Mouse (Mus musculus): ENCODE data around the gene Tns3.
A peak's percentile ranks its signal among the peaks of the same experiment; 100 is the strongest.

The Tns3 gene

DNA sequence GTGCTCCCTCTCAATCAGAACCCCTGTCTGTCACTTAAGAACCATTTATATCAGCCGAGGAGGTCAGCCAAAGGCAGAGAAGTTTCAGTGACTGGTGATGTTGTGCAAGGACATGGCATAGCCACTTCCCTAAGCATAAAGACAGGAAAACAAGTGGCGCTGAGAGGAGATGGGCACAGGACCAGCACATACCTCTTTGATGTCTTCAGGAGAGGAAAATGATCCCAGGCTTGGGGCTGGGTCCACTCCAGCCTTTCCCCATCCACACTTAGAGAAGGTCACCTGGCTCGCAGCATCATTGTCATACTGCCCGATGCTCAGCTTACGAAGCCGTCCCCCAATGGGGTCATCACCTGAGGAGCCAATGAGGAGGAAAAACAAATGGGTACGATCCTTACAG, 185.0 kb downstream of the Tns3 start:
- no peak for DNase-seq (ENCODE audit: low read depth, low spot score)

DNA sequence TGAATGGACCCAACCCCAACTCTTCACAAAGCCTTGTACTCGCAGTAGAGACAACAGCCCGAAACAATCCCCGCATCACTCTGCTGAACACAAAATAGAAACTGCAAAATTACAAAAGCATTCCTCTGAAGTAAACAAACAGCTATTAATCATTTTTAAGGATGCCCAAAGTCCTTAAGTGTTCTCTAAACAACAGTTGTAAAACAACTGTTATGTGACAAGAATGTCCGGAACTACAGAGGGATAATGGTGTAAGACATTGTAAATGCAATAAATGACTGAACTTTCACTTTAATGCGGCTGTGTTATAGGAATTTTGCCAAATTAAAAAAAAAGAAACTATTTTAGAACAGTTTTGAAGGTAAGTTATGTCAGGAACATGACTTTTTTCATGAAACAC, 190.7 kb downstream of the Tns3 start:
- no peak for DNase-seq (ENCODE audit: low read depth, low spot score)

GRCm38 (mm10) chr11:8472439-8472838, 191.9 kb downstream of the Tns3 start:
- no peak for DNase-seq (ENCODE audit: low read depth, low spot score)

DNA sequence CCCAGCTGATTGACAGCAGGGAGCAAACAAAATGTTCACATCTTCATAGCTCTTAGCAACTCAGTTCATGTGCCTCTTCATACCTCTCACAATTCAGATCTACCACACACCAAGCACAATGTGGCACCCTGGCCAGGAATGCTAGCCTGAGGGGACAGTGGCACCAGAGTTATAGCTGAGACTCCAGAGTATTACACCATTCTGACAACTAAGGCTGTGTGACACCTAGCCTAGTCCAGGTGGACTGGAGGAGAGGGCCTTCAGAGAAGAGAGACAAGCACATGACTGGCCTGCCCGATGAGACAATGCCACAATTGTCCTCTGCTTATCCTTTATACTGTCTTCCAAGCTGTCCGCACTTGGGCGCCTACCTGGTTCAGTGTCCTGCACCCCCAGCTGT, 192.8 kb downstream of the Tns3 start:
- DNase-seq (ENCODE audit: low read depth, low spot score): no peak

DNA sequence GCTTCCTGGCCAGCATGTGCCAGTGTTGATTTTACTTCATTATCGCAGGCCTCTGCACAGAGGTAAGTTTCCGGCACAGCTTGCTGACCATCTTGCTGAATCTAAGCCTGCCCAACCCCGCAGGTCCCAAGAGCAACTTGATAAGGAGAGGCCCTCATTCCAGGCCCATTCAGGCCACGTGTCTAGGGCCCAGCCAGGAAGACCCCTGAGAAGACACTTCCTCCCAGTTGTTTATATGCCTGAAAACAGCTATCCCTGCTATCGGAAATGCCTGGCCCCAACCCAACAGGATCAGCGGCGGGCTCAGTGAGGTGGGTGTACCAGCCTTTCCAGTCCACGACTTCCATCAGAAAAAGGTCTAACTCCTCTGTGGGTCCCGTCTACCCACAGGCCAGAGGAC, 194.8 kb downstream of the Tns3 start:
- no peak for DNase-seq (ENCODE audit: low read depth, low spot score)

DNA sequence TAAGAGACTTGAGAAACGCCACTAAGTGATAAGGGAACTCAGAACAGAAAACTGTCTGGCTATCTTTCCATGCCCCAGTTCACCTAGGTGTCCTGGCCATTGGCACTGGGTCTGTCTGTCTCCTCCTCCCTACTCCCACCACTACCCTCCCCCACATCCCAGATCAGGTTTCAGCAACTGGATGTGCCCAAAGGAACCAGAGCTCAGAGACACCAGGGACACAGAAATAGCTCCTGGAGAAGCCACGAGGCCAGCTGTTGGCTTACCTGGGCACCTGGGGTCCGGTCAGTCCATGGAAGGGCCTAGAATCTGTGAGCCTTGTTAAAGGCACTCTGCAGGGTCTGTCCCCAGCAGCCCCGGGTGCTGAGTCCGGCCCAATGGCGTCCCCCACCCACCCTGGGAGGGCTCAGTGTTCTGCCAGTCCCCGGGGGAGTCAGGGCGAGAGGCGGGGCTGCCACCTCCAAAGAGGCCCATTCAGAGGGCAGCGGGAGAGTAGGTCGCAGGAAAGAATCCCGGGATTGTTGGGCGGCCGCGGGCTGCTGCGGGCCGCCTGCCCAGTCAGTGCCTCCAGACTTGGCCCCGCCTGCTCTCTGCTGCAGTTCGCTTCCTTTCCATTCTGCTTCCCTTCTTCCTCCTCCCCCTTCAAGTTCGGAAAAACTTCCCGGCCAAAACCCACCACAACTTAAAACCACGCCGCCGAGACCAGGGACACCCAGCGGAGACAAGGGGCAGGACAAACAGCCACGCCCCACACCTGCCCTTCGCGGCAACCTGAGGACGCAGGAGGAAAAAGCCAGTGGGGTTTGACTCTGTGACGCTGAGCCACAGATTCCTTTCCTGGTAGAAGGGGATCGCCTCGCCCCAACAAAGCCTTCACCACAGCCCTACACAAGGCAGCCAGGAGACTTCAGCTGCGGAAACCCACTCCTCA, 195.9 kb downstream of the Tns3 start:
- DNase-seq (ENCODE audit: low read depth, low spot score): peak; percentile 83

DNA sequence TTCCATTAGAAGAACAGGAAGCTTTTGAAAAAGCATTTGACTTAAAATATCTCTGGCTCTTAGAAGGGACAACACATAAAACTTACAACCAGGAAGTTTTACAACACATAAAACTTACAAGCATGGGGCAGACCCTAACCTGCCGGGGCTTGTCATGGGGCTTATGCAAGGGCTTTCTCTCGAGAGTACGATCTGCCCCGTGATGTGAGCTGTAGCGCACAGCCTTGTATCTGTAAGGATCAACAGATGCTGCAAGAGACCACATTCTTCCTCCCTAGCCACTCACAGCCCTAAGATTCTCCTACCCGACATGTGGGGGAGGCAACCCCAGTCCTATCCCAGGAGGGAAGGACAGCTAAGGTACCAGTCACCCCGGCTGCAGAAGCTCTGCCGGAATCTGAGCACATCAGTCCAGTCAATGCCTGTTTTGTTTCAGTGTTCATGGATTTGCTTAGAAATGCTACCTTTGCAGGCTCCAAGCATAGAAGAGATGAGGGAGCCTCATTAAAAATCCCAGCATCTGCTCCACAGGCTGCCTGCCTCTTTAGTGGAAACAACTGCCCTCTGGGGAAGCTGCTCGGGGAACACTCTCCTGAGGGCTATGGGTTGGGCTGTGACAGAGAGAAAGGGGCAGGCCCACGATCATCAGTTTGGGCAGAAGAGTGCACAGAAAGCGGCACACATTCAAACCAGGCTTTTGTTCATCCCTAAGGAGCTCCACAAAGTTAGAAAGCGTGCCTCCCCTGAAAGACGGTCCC, 196.8 kb downstream of the Tns3 start:
- peak; percentile 51 for DNase-seq (ENCODE audit: low read depth, low spot score)

DNA sequence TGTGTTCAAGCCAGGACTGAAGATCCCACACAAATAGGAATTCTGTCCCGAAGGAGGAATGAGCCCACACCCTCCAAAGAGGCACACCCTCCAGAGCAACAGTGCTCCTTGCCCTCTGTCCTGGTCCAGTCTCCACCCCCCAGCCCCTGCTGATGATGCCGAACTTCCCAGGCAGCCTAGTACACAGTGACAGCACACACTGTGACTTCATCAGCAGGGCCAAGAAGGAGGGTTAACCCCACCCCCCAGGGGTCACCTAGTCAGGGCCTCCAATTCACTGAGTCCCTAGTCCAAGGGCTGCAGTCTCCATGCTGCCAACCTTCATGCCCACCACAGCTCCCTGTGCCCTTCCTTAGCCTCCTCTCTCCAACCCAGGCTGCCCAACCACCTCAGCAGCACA, 200.5 kb downstream of the Tns3 start:
- no peak for DNase-seq (ENCODE audit: low read depth, low spot score)

DNA sequence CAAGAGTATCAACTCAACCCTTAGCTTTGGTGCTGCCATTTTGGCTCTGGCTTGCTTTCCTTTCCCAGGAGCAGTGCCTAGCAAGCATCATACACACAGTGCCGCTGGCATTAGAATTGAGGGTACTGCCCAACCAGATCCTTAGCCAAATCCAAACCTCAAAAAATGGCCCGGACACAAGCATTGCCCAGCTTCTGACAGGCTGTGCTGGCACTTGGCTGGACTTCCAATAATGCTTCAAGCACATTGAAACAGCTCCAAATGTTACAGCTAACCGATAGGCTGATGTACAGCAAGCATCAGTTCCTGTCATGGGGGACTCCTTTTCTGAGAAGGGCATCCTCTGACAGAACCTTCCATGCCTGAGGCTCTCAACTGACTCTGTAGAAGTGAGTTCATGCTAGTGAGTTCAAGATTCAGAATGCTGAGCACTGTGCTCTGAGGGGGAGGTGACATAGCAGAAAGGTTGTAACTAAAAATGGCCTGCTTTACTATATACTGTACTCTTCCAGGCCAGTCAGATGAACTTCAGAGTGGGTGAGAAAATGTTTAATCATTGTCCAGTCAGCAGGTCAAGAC, 201.4 kb downstream of the Tns3 start:
- DNase-seq (ENCODE audit: low read depth, low spot score): peak; percentile 50

GRCm38 (mm10) chr11:8460835-8461234, 203.5 kb downstream of the Tns3 start:
- DNase-seq (ENCODE audit: low read depth, low spot score): no peak

DNA sequence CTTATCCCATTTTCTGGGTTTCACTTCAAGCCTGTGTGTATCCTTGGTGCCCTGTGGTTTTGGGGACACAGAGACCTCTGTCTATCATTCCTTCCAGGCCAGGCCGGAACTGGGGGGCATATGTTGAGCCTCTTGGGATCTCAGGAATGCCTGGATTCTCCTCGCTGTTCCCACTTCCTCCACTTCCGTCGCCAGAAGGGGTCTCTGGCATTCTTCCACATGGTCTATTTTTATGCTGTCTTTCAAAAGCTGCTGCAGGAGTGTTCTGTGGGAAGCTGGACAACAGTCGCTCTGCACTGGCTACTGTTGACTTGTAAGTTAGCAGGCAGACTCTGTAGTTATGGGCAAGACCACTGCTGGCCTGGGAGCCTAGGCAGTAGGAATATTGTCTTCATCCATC, 206.4 kb downstream of the Tns3 start:
- DNase-seq (ENCODE audit: low read depth, low spot score): no peak

DNA sequence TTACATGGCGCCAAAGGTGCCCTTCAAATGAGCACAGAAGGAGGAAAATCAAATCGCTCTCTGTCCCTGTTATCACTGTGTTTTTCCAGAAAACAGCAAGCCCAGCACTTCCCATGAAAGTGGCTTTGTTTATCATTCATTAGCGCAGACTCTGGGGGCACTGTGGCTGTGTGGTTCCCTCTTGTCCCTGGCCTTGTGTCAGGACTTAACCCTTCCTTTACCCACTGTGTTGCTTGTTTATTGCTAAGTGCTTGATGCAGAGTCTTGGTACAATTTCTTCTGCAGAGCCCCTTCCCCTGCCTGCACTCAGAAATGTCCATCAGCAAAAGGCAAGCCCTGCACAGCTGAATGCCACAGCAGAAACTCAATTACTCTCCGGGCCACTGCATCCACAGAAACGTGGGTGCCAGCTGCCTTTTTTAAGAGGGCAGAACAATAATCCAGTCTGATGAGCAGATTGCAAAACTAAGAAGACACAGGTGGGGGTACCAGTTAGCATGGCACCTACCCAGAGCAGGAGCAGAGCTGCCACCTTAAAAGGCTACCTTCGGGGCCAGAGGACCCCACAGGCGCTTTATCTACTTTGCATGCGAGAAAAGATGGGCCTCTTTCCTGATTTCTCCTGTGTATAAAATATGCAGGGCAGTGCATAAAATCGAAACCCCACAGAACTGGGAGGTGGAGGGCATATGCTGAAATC, 207.6 kb downstream of the Tns3 start:
- no peak for DNase-seq (ENCODE audit: low read depth, low spot score)

- DNase-seq (ENCODE audit: low read depth, low spot score): no peak
These were observed 208.7 kb downstream of the Tns3 start for GRCm38 (mm10) chr11:8455650-8456049.

DNA sequence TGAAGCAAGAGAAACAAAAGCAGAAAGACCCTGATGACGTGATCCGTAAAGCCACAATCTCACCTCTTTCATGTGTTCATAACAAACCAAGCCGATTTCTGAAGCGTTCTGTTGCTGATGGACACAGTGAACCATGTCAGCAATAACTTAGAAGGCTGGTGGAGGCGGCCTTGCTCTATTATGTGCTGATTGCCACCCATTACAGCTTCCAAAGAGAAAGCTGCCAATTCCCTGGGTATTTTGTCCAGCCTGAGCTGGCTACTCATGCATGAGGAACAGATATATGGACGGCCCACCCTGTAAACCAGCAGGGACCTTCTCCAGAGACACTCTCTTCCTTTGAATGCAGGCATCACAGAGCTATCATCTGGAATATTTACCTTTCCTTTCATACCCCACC, 211.1 kb downstream of the Tns3 start:
- no peak for DNase-seq (ENCODE audit: low read depth, low spot score)

DNA sequence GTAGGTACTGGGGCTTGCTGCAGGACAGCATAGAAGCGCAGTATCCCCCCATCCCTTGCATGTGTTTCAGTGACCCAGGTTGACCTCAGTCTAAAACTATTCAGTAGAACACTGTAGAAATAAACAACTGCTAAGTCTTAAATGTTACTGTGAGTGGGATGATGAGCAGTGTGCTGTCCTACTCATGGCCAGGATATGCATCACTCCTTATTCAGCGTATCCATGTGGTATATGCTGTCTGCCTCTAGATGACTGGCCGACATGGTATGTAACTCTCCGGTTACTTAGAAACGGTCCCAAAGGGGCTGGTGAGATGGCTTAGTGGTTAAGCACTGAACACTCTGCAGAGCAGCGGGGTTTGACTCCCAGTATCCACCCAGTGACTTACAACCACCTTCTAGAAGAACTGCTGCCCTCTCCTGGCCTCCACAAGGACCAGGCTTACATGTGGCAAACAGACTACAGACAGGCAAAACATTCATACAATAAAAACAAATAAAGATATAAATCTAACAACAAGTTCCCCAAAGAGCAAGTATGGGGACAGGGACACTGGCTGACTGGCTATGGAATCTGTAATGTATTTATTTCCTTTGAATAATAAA, 212.6 kb downstream of the Tns3 start:
- DNase-seq (ENCODE audit: low read depth, low spot score): peak; percentile 85

GRCm38 (mm10) chr11:8450540-8450939, 213.8 kb downstream of the Tns3 start:
- no peak for DNase-seq (ENCODE audit: low read depth, low spot score)

GRCm38 (mm10) chr11:8445915-8446356, 218.4 kb downstream of the Tns3 start:
- DNase-seq (ENCODE audit: low read depth, low spot score): peak; percentile 52

- DNase-seq (ENCODE audit: low read depth, low spot score): peak; percentile 32
These were observed 219.4 kb downstream of the Tns3 start for GRCm38 (mm10) chr11:8444759-8445422.

- DNase-seq (ENCODE audit: low read depth, low spot score): peak; percentile 92
These were observed 220.6 kb downstream of the Tns3 start for GRCm38 (mm10) chr11:8443539-8444292.

- no peak for DNase-seq (ENCODE audit: low read depth, low spot score)
These were observed 223.6 kb downstream of the Tns3 start for GRCm38 (mm10) chr11:8440706-8441105.
